Mouse (Mus musculus): ENCODE data around the gene Pbx4. TPM values are rescaled to one million over a fixed set of nuclear protein-coding genes. Genes with fewer than 3 reads are reported as not detected.

Gene Pbx4
- total RNA-seq, 1 experiment, result 5.2 TPM

GRCm38 (mm10) chr8:69890813-69891241 is 58.5 kb downstream of the Pbx4 start:
- H3K36me3 ChIP-seq (ENCODE audit: control insufficient read depth, insufficient read depth, low read length, poor library complexity, severe bottlenecking), result peaks cover 8% of the 10 kb centered on the region; the same call in 1 of the 2 replicates
- no peaks in the 10 kb centered on the region for H3K9me3 ChIP-seq (ENCODE audit: control insufficient read depth, insufficient read depth, low read depth, low read length)
- in situ Hi-C loops (cut with MboI; ENCODE audit: low sequenced_read_pairs in 2 of 2, unreplicated experiment in 2 of 2), result no loop called here
- no peak for DNase-seq (ENCODE audit: low read depth, low spot score)
- peak overlapping the region; percentile 1 to 32; a peak in 1 of 4 replicates for H3K4me3 ChIP-seq (ENCODE audit: insufficient read depth in 1 of 2, low read depth in 1 of 2, low read length in 2 of 2, poor library complexity in 1 of 2, severe bottlenecking in 1 of 2)
- peaks cover 8 to 23% of the 10 kb centered on the region in 2 experiments; a peak in 2 of 4 replicates for H3K4me1 ChIP-seq (ENCODE audit: control insufficient read depth in 2 of 2, insufficient read depth in 2 of 2, low read length in 2 of 2, poor library complexity in 1 of 2)
- TF ChIP-seq ZC3H11A (IDR thresholded peaks at IDR 0.05; ENCODE audit: borderline replicate concordance, low read depth, low read length), result peak; percentile 43; the same call in 1 of the 2 replicates
- TF ChIP-seq CHD2 (IDR thresholded peaks at IDR 0.05; ENCODE audit: low read depth, low read length), result no peak
- H3K27ac ChIP-seq (ENCODE audit: insufficient read depth, low read depth, low read length, poor library complexity, severe bottlenecking), result no peak overlapping the region
- no peak overlapping the region for H3K9ac ChIP-seq (ENCODE audit: insufficient read depth, low read depth, low read length, poor library complexity, severe bottlenecking)

DNA sequence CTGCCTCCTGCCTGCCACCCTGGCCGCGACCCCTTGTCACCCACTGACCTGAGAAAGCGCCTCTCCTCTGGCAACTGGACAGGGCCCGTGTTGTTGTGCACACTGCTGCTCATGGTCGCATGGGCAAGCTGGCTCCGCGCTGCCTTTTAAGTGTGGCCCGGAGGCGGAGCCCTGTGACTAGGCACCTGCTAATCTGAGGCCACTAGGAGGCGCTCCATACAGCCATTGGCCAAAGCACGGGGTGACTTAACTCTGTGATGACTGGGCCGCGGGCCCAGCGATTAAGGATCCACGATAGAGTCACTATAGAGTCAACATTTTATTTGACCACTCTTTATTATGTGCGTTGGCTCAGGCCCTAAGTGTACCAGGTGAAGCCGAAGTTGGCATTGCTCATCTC is 61.6 kb downstream of the Pbx4 start:
- H3K27ac ChIP-seq (ENCODE audit: insufficient read depth, low read depth, low read length, poor library complexity, severe bottlenecking), result no peak overlapping the region
- in situ Hi-C loops (cut with MboI; ENCODE audit: low sequenced_read_pairs in 2 of 2, unreplicated experiment in 2 of 2), result no loop called here
- TF ChIP-seq HCFC1 (IDR thresholded peaks at IDR 0.05; ENCODE audit: borderline replicate concordance, insufficient read depth, low read length) (no peak), MAFK (IDR thresholded peaks at IDR 0.05; ENCODE audit: insufficient read depth, low read depth, low read length) (no peak)
- no peak overlapping the region for H3K4me3 ChIP-seq (ENCODE audit: insufficient read depth in 1 of 2, low read depth in 1 of 2, low read length in 2 of 2, poor library complexity in 1 of 2, severe bottlenecking in 1 of 2)
- peak; percentile 89 for DNase-seq (ENCODE audit: low read depth, low spot score)
- H3K4me1 ChIP-seq (ENCODE audit: control insufficient read depth in 2 of 2, insufficient read depth in 2 of 2, low read length in 2 of 2, poor library complexity in 1 of 2), result peaks cover 8 to 18% of the 10 kb centered on the region in 2 experiments; a peak in 2 of 4 replicates
- H3K36me3 ChIP-seq (ENCODE audit: control insufficient read depth, insufficient read depth, low read length, poor library complexity, severe bottlenecking), result peaks cover 24% of the 10 kb centered on the region
- H3K9ac ChIP-seq (ENCODE audit: insufficient read depth, low read depth, low read length, poor library complexity, severe bottlenecking), result no peak overlapping the region
- H3K9me3 ChIP-seq (ENCODE audit: control insufficient read depth, insufficient read depth, low read depth, low read length), result no peaks in the 10 kb centered on the region

DNA sequence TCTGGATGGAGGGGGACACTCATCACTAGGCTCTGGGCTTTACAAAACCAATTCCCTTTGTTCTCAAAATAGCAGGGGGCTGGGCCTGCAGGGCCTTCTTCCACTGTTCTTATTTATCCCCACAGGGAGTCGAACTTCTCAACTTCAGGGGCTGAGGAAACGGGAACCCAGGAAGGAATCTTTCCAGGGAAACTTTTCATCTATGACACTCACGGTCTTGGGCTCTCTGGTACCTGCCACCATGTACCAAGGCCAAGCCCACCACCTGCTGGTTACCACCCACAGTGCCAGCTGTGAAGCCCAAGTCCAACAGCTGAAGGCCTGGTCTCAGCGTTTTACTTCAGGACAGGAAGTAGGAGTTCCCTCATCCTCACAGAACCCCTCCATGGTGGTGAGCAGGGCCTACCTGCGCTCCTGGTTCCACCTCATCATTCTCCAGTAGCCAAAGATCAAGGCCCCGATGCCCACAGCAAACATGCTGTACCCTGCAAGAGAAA is 62.6 kb downstream of the Pbx4 start:
- no peaks in the 10 kb centered on the region for H3K9me3 ChIP-seq (ENCODE audit: control insufficient read depth, insufficient read depth, low read depth, low read length)
- no peak for TF ChIP-seq MAFK (IDR thresholded peaks at IDR 0.05; ENCODE audit: insufficient read depth, low read depth, low read length)
- TF ChIP-seq ZNF384 (IDR thresholded peaks at IDR 0.05; ENCODE audit: low read depth, low read length), result no peak
- no peak for TF ChIP-seq CHD2 (IDR thresholded peaks at IDR 0.05; ENCODE audit: low read depth, low read length)
- no peak for TF ChIP-seq ZC3H11A (IDR thresholded peaks at IDR 0.05; ENCODE audit: borderline replicate concordance, low read depth, low read length)
- no peak for TF ChIP-seq HCFC1 (IDR thresholded peaks at IDR 0.05; ENCODE audit: borderline replicate concordance, insufficient read depth, low read length)
- H3K9ac ChIP-seq (ENCODE audit: insufficient read depth, low read depth, low read length, poor library complexity, severe bottlenecking), result no peak overlapping the region
- in situ Hi-C loops (cut with MboI; ENCODE audit: low sequenced_read_pairs in 2 of 2, unreplicated experiment in 2 of 2), result no loop called here
- no peak overlapping the region for H3K4me3 ChIP-seq (ENCODE audit: insufficient read depth in 1 of 2, low read depth in 1 of 2, low read length in 2 of 2, poor library complexity in 1 of 2, severe bottlenecking in 1 of 2)
- peaks cover 24% of the 10 kb centered on the region for H3K36me3 ChIP-seq (ENCODE audit: control insufficient read depth, insufficient read depth, low read length, poor library complexity, severe bottlenecking)
- H3K4me1 ChIP-seq (ENCODE audit: control insufficient read depth in 2 of 2, insufficient read depth in 2 of 2, low read length in 2 of 2, poor library complexity in 1 of 2), result peaks cover 8 to 16% of the 10 kb centered on the region in 2 experiments; a peak in 2 of 4 replicates
- H3K27ac ChIP-seq (ENCODE audit: insufficient read depth, low read depth, low read length, poor library complexity, severe bottlenecking), result no peak overlapping the region
- no peak for DNase-seq (ENCODE audit: low read depth, low spot score)

- H3K27ac ChIP-seq (ENCODE audit: insufficient read depth, low read depth, low read length, poor library complexity, severe bottlenecking), result no peak overlapping the region
- H3K9me3 ChIP-seq (ENCODE audit: control insufficient read depth, insufficient read depth, low read depth, low read length), result no peaks in the 10 kb centered on the region
- H3K4me3 ChIP-seq (ENCODE audit: insufficient read depth in 1 of 2, low read depth in 1 of 2, low read length in 2 of 2, poor library complexity in 1 of 2, severe bottlenecking in 1 of 2), result no peak overlapping the region
- peaks cover 24% of the 10 kb centered on the region for H3K36me3 ChIP-seq (ENCODE audit: control insufficient read depth, insufficient read depth, low read length, poor library complexity, severe bottlenecking)
- no peak for DNase-seq (ENCODE audit: low read depth, low spot score)
- H3K4me1 ChIP-seq (ENCODE audit: control insufficient read depth in 2 of 2, insufficient read depth in 2 of 2, low read length in 2 of 2, poor library complexity in 1 of 2), result peaks cover 8 to 17% of the 10 kb centered on the region in 2 experiments; a peak in 2 of 4 replicates
- no peak overlapping the region for H3K9ac ChIP-seq (ENCODE audit: insufficient read depth, low read depth, low read length, poor library complexity, severe bottlenecking)
- TF ChIP-seq HCFC1 (IDR thresholded peaks at IDR 0.05; ENCODE audit: borderline replicate concordance, insufficient read depth, low read length), result no peak
- TF ChIP-seq ZNF384 (IDR thresholded peaks at IDR 0.05; ENCODE audit: low read depth, low read length), result no peak
- TF ChIP-seq CHD2 (IDR thresholded peaks at IDR 0.05; ENCODE audit: low read depth, low read length), result no peak
- no peak for TF ChIP-seq ZC3H11A (IDR thresholded peaks at IDR 0.05; ENCODE audit: borderline replicate concordance, low read depth, low read length)
- no peak for TF ChIP-seq MAFK (IDR thresholded peaks at IDR 0.05; ENCODE audit: insufficient read depth, low read depth, low read length)
- in situ Hi-C loops (cut with MboI; ENCODE audit: low sequenced_read_pairs in 2 of 2, unreplicated experiment in 2 of 2), result no loop called here
Measured at GRCm38 (mm10) chr8:69895772-69896451, 63.6 kb downstream of the Pbx4 start.
